Mouse (Mus musculus): ENCODE results near the gene Atp5c1.

Gene Atp5c1

GRCm38 (mm10) chr2:10080310-10081010 is at the start of gene Atp5c1, which contains the start of gene Kin:
Atp5c1 (minus strand) TSS chr2:10080510.
Kin (plus strand) TSS chr2:10080593.
- in situ Hi-C loops (cut with MboI) = loop anchor here (5.0 kb wide), 1 partner anchor 33 kb away; the partner anchor contains the start of gene Taf3

DNA sequence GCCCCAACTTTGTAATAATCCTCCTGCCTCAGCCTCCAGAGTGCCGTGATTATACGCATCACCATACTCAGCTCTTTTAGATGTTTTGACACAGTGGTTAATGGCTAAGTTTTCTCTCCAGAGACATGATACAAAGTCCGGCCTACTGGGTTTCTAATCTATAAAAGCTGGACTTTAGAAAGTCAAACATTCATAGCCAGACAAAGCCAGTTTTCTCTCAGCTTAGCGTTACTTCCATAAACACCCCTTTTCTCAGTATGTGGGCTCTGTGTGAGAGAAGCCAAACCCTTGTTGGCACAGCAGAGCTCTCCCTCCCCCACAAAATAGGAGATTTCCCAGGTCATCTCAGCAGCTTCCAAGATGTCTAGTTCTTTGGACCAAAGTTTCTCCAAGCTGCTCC is 48.3 kb upstream of the Atp5c1 start:
- in situ Hi-C loops (cut with MboI) = no loop called here

DNA sequence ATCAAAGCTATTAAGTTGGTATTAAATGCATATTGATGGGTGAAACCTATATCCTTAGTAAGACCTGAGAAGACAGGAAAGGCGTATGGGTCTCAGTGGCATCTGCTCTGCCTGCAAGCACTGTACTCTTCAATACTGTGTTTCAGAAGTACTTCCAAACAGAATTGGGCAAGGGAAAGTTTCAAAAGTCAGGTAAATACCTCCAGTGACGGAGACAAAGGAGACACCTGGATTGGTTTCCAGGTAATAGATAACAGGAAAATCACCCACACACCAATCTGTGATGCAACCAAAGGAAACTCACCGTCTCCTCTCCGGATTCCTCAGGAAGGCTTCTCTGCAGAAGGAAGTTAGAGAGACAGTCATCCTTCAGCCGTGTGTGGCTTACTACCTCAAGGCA is 47.2 kb upstream of the Atp5c1 start:
- in situ Hi-C loops (cut with MboI) = no loop called here

DNA sequence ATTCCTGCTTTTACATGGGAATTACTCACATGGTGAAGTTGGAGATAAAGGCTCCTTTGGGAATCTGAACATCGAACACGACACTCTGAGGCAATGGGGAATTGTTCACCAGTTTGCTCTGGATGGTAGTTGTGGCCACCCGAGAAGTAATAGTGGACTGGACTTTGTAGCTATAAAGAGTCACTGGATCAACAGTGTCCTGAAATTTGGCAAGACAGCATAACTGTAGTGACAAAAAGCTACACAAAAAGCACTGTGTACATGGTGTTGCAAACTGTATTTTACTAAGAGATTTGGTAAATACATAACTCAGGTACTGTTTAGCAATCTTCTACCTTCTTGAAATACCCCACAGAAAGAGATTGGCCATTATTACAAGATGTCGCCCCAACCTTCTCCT is 45.8 kb upstream of the Atp5c1 start:
- in situ Hi-C loops (cut with MboI) = no loop called here

- in situ Hi-C loops (cut with MboI) = no loop called here
Observed at GRCm38 (mm10) chr2:10121826-10122225, 41.5 kb upstream of the Atp5c1 start.

DNA sequence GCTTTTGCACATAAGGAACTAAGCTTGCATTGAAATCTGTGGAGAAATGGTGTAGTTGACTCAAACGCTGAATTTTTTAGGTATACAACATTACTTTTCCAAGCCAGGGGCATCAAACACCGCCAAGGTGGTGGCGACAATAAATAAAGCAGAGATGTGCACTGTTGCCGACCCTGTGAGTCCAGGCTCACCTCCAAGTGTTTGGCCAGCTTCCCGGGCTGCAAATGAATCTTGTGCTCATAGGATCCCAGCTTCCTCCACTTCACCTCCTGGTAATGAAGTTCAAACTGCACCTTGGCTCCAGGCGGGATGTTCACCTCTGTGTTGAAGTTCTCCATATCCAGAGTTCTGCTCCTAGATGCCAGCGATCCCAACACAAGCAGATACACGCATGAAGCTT is 39.0 kb upstream of the Atp5c1 start:
- in situ Hi-C loops (cut with MboI) = no loop called here

- in situ Hi-C loops (cut with MboI) = no loop called here
Observed at GRCm38 (mm10) chr2:10118751-10119150, 38.4 kb upstream of the Atp5c1 start.

DNA sequence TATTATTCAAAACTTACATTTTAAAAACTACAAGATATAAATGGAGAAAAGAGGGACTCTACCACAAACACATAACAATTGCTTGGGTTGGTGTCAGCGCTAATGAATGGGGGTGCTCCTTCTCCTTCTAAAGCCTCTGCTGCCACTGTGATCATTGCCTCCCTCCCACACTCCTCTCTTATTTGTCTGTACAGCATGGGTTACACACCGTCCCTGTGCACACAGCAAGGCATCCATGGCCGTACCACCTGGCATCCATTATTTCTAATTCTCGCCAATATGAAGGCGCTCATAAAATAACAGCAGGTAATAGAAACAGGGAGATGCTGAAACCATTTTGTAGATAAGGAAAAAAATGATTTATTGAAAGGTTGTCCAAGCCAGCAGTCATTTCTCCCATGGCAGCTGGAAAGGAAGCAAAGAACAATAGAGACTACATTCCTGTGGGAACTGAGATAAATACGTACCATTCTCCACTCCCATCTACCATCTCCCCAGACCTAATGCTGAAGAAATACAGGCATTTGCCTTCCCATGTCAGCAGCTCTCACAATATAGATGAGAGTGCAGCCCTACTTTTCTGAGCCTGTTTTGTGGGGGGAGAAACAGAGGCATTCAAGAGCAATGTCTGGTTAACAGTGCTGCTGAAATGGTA is 28.4 kb upstream of the Atp5c1 start:
- in situ Hi-C loops (cut with MboI) = loop anchor here (10.0 kb wide), 1 partner anchor 186 kb away; no protein-coding TSS in a partner anchor

GRCm38 (mm10) chr2:10101180-10101579 is 20.9 kb upstream of the Atp5c1 start:
- in situ Hi-C loops (cut with MboI) = loop anchor here (10.0 kb wide), 1 partner anchor 194 kb away; no protein-coding TSS in a partner anchor

- in situ Hi-C loops (cut with MboI) = loop anchor here (10.0 kb wide), 1 partner anchor 194 kb away; no protein-coding TSS in a partner anchor
Observed at GRCm38 (mm10) chr2:10100471-10100870, 20.2 kb upstream of the Atp5c1 start.

DNA sequence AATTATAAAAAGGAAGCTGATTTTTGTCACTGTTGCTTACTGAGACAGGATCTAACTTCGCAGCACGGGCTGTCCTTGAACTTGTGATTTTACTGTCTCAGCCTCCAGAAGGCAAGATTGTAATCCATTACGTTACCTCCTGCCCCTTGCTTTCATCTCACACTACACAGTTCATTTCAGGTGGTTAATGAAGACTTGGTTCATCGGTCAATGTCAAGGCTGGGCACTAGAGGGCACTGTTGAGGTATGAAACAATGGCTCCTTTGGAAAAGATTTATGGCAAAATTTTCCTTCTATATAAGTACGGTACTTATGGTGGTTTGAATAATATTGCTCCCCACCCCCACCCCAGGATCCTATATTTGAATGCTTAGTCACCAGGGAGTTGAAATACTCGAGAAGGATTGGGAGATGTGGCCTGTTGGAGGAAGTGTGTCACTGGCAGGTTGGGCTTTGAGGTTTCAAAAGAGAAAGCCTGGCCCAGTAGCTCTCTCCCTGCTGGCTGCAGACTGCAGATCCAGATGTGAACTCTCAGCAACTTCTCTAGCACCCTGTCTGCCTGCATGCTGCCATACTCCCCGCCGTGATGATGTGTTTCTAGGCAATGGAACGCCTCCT is 18.4 kb upstream of the Atp5c1 start:
- in situ Hi-C loops (cut with MboI) = no loop called here

GRCm38 (mm10) chr2:10094327-10095100 is 14.2 kb upstream of the Atp5c1 start:
- in situ Hi-C loops (cut with MboI) = no loop called here

DNA sequence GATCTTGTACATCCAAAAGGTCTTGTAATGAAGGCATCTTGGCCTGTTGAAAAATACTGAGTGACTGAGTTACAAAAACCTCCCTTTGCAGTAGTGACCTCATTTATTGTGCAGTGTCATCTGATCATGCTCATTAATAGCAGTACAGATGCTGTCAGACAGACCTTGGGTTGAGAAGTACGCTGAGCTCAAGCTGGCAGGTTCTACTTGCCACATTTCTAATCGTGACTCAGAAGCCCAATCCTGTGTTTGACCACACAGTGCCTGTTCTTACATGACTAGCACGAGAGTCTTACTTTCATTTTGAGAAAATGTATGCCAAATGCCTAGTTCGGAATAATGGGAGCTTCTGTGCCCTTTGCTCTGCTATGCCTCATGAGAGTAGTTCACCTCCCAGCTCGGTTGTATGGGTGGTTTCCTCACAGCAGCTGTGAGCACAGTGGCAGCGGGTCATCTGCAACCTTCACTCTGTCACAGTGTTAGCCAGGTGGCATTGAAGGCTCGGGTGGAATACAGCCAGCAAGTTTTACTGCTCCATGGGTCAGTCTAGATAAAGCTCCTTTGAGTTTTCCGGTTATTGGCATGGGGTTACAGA is 7.0 kb upstream of the Atp5c1 start:
- in situ Hi-C loops (cut with MboI) = no loop called here

GRCm38 (mm10) chr2:10082737-10083136 is 2.4 kb upstream of the Atp5c1 start:
- in situ Hi-C loops (cut with MboI) = loop anchor here (5.0 kb wide), 1 partner anchor 35 kb away; the partner anchor contains the start of gene Taf3

GRCm38 (mm10) chr2:10081453-10082080 is 1.3 kb upstream of the Atp5c1 start:
- in situ Hi-C loops (cut with MboI) = loop anchor here (5.0 kb wide), 1 partner anchor 34 kb away; the partner anchor contains the start of gene Taf3

DNA sequence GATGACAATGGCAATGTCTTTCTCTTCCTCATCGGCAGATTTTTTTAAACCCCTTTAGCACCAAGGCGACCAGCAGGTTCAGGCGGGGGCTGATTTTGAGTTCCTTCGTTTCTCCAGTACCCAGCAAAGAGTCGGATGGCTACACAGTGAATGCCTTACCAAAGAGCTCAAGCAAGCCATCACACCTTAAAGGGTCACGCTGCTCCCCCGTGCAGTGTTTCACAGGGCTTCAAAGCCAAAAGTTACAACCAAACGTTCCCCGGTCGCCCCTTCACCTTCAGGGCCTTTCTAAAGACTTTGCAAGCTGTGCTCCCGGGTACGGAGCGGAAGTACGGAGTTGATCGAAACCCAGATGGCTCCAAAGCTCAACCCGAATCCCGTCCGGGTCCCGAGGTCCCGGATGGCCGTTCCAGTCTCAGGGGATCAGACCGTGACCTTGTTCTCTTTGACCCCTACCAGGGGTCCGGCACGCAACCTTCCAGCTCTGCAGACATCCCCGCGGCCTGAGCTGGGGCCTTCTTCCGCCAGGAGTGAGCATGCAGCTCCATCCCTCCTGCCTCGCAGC is 483 bp downstream of the Atp5c1 start:
- in situ Hi-C loops (cut with MboI) = loop anchor here (5.0 kb wide), 1 partner anchor 33 kb away; the partner anchor contains the start of gene Taf3

DNA sequence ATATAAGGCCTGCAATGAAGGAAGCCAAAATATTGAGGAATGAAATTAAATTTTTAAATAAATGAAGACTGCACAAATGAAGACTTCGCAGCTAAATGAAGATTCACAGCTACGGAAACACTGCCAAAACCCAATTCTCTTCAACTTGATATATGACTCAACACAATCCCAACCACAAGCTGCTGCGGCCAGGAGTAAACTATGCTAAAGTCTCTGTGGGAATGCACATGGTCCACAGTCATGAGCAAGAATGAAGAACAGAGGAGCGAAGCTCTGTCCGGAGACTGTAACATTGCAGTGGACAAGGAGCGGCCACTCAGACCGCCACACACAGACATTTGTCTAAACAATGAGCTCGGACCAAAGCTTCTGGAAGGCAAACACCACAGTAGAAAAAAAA is 3.6 kb downstream of the Atp5c1 start:
- in situ Hi-C loops (cut with MboI) = no loop called here

DNA sequence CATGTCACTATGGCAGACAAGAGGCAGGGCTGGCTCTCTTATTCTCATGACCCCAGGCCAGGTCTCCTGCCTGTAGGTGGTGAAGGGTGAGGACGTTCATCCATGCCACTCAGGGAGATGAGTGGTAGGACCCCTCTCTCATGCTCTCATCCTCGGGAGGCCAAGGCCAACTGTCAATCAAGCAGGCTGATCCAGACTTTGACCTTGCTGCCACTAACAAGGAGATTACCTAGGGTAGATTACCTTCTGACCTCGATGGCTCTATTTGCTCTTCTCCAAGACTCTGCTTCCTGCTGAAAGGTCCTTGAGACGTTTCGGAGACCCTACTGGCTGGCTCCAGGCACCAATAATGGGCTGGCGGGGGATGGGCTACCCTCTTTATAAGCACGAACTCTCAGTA is 5.8 kb downstream of the Atp5c1 start:
- in situ Hi-C loops (cut with MboI) = no loop called here

GRCm38 (mm10) chr2:10071751-10072150 is 8.6 kb downstream of the Atp5c1 start:
- in situ Hi-C loops (cut with MboI) = no loop called here

GRCm38 (mm10) chr2:10058836-10059235 is 21.5 kb downstream of the Atp5c1 start:
- in situ Hi-C loops (cut with MboI) = no loop called here

DNA sequence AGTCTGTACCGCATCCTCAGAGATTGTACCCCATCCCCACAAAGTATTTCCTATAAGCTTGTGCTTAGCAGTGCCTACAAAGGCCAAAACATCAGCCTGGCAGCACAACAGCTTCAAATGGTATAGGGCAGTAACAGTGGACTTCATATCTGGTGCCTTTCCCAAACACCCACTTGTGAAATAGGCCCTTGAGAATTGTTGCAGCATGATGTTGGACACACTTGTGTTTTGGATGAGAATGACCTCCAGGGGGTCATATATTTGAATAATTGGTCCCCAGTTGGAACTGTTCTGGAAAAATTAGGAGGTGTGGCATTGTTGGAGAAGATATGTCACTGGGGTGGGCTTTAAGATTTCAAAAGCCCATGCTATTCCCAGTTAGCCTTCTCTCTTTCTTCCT is 28.3 kb downstream of the Atp5c1 start:
- in situ Hi-C loops (cut with MboI) = no loop called here
